Mouse (Mus musculus) hindbrain, embryonic 10.5 days (tissue): Measurements from ENCODE around the gene Capg. TPM values are rescaled to one million over a fixed set of nuclear protein-coding genes. Genes with fewer than 3 reads are reported as not detected.
A peak's percentile ranks its signal among the peaks of the same experiment; 100 is the strongest.

Source experiments
- DNase-seq: peaks from one replicate; pipeline ENCODE4 v3.0.0-alpha.2; 2017; ENCODE audit warnings: low spot score
- H3K27ac ChIP-seq: fragments of 300-500 bp; sonication (generic); 2 replicates; pipeline ENCODE4 v1.5.1; 2016; ENCODE audit warnings: mild to moderate bottlenecking, moderate library complexity
- H3K27me3 ChIP-seq: fragments of 300-500 bp; sonication (generic); 2 replicates; pipeline ENCODE4 v1.6.1; 2016; ENCODE audit warnings: mild to moderate bottlenecking; ENCODE audit not compliant: poor library complexity, insufficient read depth, severe bottlenecking
- H3K36me3 ChIP-seq: fragments of 300-500 bp; sonication (generic); 2 replicates; pipeline ENCODE4 v1.6.1; 2016; ENCODE audit warnings: mild to moderate bottlenecking, moderate library complexity
- H3K4me1 ChIP-seq: fragments of 300-500 bp; sonication (generic); replicated peaks from 2 replicates; pipeline ENCODE4 v1.6.1; 2016; ENCODE audit warnings: mild to moderate bottlenecking
- H3K4me3 ChIP-seq: fragments of 300-500 bp; sonication (generic); 2 replicates; pipeline ENCODE4 v1.5.1; 2016; ENCODE audit warnings: mild to moderate bottlenecking, moderate library complexity
- H3K9me3 ChIP-seq: fragments of 300-500 bp; sonication (generic); 2 replicates; pipeline ENCODE4 v1.6.1; 2016; ENCODE audit warnings: mild to moderate bottlenecking, moderate library complexity
- WGBS: fragments of 180-500 bp; shearing (Covaris S2); methylation state at CpG from one replicate; pipeline ENCODE4 v1.1.7; 2016; 5-methylcytosine and 5-hydroxymethylcytosine counted together
- polyA plus RNA-seq: library from polyadenylated mRNA; unstranded; fragments of >200 nt; fragmentation: Nextera tagmentation; extraction: Ambion mirVana; gene quantifications from 2 replicates; pipeline ENCODE4 v1.2.1, GENCODE M21; 2016

The Capg gene
- polyA plus RNA-seq, 1 experiment from 2014 or later: 13.4 TPM

- no peak for DNase-seq
- H3K36me3 ChIP-seq: no peaks in the 10 kb centered on the region
- peak overlapping the region; percentile 87 for H3K27ac ChIP-seq
- peak overlapping the region; percentile 61 for H3K4me3 ChIP-seq
- 53% methylated on average over 10 of the region's 10 CpGs for WGBS
- peaks cover 24% of the 10 kb centered on the region for H3K4me1 ChIP-seq
- H3K9me3 ChIP-seq: no peaks in the 10 kb centered on the region
- no peaks in the 10 kb centered on the region for H3K27me3 ChIP-seq
These were observed 6.1 kb upstream of the Capg start for GRCm38 (mm10) chr6:72537998-72538500.

- 3% methylated on average over 16 of the region's 16 CpGs for WGBS
- H3K36me3 ChIP-seq: no peaks in the 10 kb centered on the region
- peaks cover 23% of the 10 kb centered on the region for H3K4me1 ChIP-seq
- peak overlapping the region; percentile 61 for H3K4me3 ChIP-seq
- DNase-seq: peak; percentile 67
- peak overlapping the region; percentile 87 for H3K27ac ChIP-seq
- H3K27me3 ChIP-seq: peaks cover under 1% of the 10 kb centered on the region; the same call in 1 of the 2 replicates
- no peaks in the 10 kb centered on the region for H3K9me3 ChIP-seq
These were observed 5.6 kb upstream of the Capg start for GRCm38 (mm10) chr6:72538562-72539031.

- H3K27ac ChIP-seq: peak overlapping the region; percentile 69; the same call in 1 of the 2 replicates
These were observed 833 bp upstream of the Capg start for GRCm38 (mm10) chr6:72543265-72543850.

DNA sequence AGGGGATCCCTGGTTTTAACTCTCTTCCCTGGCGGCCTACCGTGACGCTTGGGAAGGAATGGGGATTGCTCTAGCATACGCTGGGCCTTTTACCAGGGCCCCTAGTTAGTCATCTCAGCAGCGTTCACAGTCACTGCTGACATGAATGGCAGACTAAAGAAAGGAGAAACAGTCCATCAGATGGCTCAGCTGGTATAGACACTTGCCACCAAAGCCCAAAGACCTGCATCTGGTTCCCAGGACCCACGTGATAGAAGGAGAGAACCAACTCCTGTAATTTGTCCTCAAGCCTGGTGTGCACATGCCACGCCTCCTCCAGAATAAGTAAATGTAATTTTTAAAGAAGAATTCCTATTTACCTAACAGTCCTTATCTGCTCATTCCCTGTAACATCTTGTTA, 1.2 kb downstream of the Capg start:
- Histone ChIP-seq H3K36me3 (no peaks in the 10 kb centered on the region), H3K4me3 (no peak overlapping the region), H3K9me3 (0 out of 2 replicates have a peak, but pooled peaks cover 4% of the 10 kb centered on the region), H3K27ac (no peak overlapping the region; the same call in 1 of the 2 replicates), H3K4me1 (peaks cover 12% of the 10 kb centered on the region), H3K27me3 (peaks cover 18% of the 10 kb centered on the region)
- 49% methylated on average over 7 of the region's 7 CpGs for WGBS
- DNase-seq: no peak

More at GRCm38 (mm10) chr6:72543265-72543850, 833 bp upstream of the Capg start:
- Histone ChIP-seq H3K4me1 (peaks cover 19% of the 10 kb centered on the region), H3K36me3 (no peaks in the 10 kb centered on the region), H3K9me3 (0 out of 2 replicates have a peak, but pooled peaks cover 4% of the 10 kb centered on the region), H3K4me3 (no peak overlapping the region), H3K27me3 (peaks cover 18% of the 10 kb centered on the region)
- no peak for DNase-seq
- WGBS: 79% methylated on average over 12 of the region's 12 CpGs

DNA sequence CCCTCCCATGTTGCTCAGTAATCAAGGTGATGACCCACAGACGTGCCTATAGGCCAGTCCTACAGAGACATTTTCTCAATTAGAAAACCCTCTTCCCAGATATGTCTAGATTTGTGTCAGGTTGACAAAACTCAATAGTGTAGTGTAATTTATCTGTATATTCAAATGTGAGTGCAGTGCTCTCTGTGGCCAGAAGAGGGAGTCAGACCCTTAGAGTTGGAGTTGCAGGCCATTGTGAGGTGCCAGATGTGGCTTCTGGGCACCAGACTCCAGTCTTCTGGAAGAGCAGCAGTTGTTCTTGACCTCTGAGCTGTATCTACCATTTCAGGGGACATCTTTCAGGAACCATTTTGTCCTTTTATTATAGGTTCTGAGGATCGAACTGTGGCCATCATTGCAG, 2.9 kb downstream of the Capg start:
- WGBS: 93% methylated on average over 2 of the region's 2 CpGs
- Histone ChIP-seq H3K4me3 (no peak overlapping the region), H3K27ac (no peak overlapping the region), H3K36me3 (no peaks in the 10 kb centered on the region), H3K4me1 (peaks cover 23% of the 10 kb centered on the region), H3K9me3 (0 out of 2 replicates have a peak, but pooled peaks cover 4% of the 10 kb centered on the region), H3K27me3 (peaks cover 18% of the 10 kb centered on the region)
- DNase-seq: no peak

DNA sequence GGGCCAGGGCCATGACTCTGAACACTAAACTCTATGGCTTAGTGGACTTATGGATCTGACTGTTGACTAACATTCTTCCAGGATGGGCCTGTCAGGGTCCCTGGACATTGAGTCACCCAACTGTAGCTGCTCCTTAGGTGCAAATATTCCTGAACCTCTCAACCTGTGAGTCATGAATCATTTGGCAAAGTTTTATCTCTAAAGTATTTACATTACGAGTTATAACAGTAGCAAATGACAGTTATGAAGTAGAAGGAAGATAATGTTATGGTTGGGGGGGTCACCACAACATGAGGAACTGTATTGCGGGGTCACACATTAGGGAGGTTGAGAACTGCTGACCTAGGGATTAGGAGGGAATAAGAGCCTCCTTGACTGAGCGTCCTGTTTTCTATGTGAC, 3.7 kb downstream of the Capg start:
- WGBS: 89% methylated on average over 3 of the region's 3 CpGs

DNA sequence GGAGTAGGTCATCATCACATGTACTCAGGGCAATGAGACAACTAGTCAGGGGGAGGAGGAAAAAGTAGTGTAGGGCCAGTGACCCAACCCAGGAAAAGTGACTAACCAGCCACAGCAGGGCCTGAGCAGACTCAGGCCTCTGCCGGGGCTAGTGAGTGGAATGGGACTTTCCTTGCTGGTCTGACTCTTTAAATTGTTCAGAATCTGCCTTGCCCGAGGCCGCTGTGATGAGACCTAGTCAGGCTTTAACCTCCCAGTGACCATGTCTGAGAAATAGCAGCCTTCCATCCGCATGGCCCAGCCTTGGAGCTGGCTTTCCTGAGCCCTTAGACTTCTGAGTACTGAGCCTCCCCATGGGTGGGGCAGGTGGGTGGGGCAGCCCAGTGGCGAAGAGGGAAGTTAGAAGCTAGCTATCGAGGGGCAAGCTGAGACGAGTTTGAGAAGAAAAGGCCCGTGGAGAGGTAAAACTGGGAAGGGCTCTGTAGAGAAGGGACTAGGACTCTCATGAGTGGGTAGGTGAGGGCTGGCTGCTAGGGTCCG, 4.9 kb downstream of the Capg start:
- Histone ChIP-seq H3K36me3 (no peaks in the 10 kb centered on the region), H3K4me3 (no peak overlapping the region), H3K27me3 (peaks cover 12% of the 10 kb centered on the region), H3K4me1 (peaks cover 35% of the 10 kb centered on the region), H3K27ac (peak overlapping the region; percentile 9; the same call in 1 of the 2 replicates), H3K9me3 (0 out of 2 replicates have a peak, but pooled peaks cover 4% of the 10 kb centered on the region)
- no peak for DNase-seq
- 68% methylated on average over 9 of the region's 9 CpGs for WGBS

More for the DNA sequence above, 3.7 kb downstream of the Capg start:
- no peaks in the 10 kb centered on the region for H3K36me3 ChIP-seq
- H3K4me1 ChIP-seq: peaks cover 30% of the 10 kb centered on the region
- H3K4me3 ChIP-seq: no peak overlapping the region
- peaks cover 18% of the 10 kb centered on the region for H3K27me3 ChIP-seq
- no peak overlapping the region for H3K27ac ChIP-seq
- no peak for DNase-seq
- H3K9me3 ChIP-seq: 0 out of 2 replicates have a peak, but pooled peaks cover 4% of the 10 kb centered on the region

DNA sequence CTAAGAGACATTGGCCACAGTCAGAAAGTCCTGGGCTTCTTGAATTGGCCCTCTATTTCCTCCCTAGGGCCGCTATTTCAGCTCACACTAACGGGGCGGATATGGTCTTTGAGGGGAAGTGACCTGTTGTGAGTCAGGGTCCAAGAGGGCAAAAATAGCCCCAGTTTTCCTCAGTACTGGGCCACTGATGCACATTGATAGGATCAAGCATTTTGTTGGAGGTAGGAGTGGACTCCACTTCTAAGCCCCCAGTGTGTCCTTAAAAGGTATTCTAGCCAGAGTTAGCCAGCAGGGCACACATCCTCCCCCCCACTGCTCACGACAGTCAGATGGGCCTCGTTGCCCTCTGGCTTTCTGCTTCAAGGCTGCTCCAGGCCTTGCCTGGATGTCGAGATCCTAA, 5.8 kb downstream of the Capg start:
- Histone ChIP-seq H3K4me1 (peaks cover 27% of the 10 kb centered on the region), H3K27ac (no peak overlapping the region), H3K4me3 (no peak overlapping the region), H3K36me3 (no peaks in the 10 kb centered on the region), H3K9me3 (0 out of 2 replicates have a peak, but pooled peaks cover 4% of the 10 kb centered on the region), H3K27me3 (0 out of 2 replicates have a peak, but pooled peaks cover 4% of the 10 kb centered on the region)
- DNase-seq: no peak
- 71% methylated on average over 6 of the region's 6 CpGs for WGBS

DNA sequence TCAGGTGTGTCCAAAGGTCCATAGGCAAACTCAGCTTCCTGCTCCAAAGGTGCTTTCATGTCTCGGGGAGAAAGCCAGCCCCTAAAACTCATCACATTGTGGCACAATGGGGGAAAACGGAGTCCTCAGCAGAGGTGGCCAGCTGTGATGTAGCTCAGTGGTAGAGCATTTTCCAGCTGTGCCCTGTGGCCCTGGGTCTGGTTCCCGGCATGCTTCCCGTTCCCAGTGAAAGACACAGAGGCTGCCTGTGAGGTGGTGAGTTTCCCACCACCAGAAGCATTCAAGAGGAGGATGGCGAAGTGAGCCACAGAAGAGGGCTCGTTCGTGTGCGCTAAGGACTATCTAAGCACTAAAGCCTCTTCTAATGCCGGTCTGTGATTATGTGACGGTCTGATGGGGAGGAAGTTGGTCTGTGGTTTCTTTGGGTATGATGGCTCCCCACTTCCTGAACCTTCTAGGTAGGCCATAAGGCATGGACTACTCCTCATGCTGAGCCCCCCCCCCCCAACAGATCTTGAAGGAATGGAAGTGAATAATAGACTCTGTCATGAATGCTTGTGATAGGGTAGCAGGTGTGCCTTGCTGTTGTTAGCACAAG, 6.4 kb downstream of the Capg start:
- Histone ChIP-seq H3K4me3 (no peak overlapping the region), H3K27ac (no peak overlapping the region), H3K4me1 (peaks cover 27% of the 10 kb centered on the region), H3K27me3 (no peaks in the 10 kb centered on the region), H3K9me3 (0 out of 2 replicates have a peak, but pooled peaks cover 4% of the 10 kb centered on the region), H3K36me3 (no peaks in the 10 kb centered on the region)
- WGBS: 84% methylated on average over 10 of the region's 10 CpGs
- no peak for DNase-seq

DNA sequence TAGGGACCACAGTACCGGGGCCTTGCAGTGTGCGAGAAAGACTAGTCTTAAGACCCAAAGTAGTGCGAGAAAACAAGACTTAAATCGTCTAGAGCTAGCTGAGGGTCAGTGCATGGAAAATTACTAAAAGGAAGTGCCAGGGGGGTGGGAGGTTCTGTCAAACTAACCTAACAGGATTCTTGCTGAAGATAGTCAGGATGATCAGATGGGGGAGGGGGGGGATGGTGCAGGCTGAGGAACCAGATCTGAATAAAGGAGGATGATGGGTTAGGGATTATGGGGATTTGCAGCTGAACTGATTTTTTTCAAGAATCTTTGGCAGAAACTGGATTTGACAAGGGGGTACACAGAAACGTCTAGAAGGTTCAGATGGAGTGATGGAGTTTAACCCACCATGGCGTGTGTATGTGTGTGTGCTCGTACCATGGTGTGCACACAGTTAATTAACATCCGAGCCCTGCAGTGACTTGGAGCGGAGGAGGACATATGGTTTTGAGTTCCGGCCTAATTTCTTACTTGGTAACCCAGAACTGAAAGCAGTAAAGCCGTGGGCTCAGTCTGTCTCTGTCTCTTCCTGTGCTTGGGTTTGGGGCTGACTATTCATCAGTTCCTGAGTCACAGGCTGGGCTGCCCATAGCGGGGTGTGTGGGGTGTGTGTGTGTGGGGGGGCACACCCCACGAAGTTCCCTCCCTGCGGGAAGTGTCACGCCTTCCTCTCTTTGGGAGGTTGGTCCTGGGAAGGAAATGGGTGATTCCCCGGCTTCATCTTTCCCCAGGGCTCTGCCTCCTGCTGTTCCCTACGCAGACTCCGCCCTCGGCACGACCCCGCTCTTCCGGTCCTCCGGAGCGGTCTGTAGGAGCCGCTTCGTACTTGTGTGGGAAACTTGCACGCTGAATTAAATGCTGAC, 8.2 kb downstream of the Capg start:
- peaks cover 27% of the 10 kb centered on the region for H3K4me1 ChIP-seq

GRCm38 (mm10) chr6:72553079-72553412, 8.9 kb downstream of the Capg start:
- WGBS: 17% methylated on average over 8 of the region's 8 CpGs
- no peaks in the 10 kb centered on the region for H3K27me3 ChIP-seq
- H3K4me1 ChIP-seq: peaks cover 27% of the 10 kb centered on the region
- peak overlapping the region; percentile 58 for H3K4me3 ChIP-seq
- no peaks in the 10 kb centered on the region for H3K36me3 ChIP-seq
- H3K9me3 ChIP-seq: no peaks in the 10 kb centered on the region
- DNase-seq: no peak
- peak overlapping the region; percentile 90 for H3K27ac ChIP-seq

More for the DNA sequence above, 8.2 kb downstream of the Capg start:
- 19% methylated on average over 27 of the region's 27 CpGs for WGBS
- H3K27ac ChIP-seq: peak overlapping the region; percentile 90
- H3K9me3 ChIP-seq: no peaks in the 10 kb centered on the region
- peak; percentile 68 for DNase-seq
- no peaks in the 10 kb centered on the region for H3K36me3 ChIP-seq
- H3K27me3 ChIP-seq: no peaks in the 10 kb centered on the region
- peak overlapping the region; percentile 58 for H3K4me3 ChIP-seq

DNA sequence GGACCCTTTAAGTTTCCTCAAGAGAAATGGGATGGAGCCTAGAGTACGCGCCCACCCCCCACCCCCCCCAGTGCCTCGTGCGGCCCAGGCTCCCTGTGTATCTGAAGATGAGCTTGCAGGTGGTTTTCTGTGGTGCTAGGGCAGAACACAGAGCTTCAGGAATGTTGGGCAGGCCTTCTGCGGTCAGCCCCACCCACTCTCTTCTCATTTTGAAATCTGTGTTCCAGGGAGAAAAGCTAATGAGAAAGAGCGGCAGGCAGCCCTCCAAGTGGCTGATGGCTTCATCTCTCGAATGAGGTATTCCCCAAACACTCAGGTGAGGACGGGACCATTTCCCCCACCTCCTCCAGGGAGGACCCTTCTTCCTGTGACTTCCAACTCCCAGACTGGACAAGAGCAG, 16.6 kb downstream of the Capg start:
- WGBS: 81% methylated on average over 8 of the region's 8 CpGs
- no peaks in the 10 kb centered on the region for H3K9me3 ChIP-seq
- H3K4me3 ChIP-seq: no peak overlapping the region
- no peaks in the 10 kb centered on the region for H3K27me3 ChIP-seq
- H3K36me3 ChIP-seq: no peaks in the 10 kb centered on the region
- H3K4me1 ChIP-seq: peaks cover 17% of the 10 kb centered on the region
- no peak overlapping the region for H3K27ac ChIP-seq
- DNase-seq: no peak
